Mouse (Mus musculus) kidney, adult 2 months (tissue): ENCODE measurements at regions not wholly inside any gene's neighbourhood (a gene's known extent, or its start where the extent isn't known, plus 50 kb on each side); places are given as distances from the start of the nearest gene placed in this dataset.

Experiments
- CTCF ChIP-seq: fragments of 200-500 bp; conservative IDR thresholded peaks from 2 replicates; pipeline ENCODE4 v1.5.1; 2011; ENCODE audit warnings: low read depth, mild to moderate bottlenecking, control low read depth, low read length, moderate library complexity, mixed read lengths; ENCODE audit not compliant: insufficient read depth, insufficient read length
- POLR2A ChIP-seq: fragments of 200-500 bp; IDR thresholded peaks from one replicate; pipeline ENCODE4 v1.6.1; 2011; ENCODE audit warnings: low read depth, low read length, control low read depth

DNA sequence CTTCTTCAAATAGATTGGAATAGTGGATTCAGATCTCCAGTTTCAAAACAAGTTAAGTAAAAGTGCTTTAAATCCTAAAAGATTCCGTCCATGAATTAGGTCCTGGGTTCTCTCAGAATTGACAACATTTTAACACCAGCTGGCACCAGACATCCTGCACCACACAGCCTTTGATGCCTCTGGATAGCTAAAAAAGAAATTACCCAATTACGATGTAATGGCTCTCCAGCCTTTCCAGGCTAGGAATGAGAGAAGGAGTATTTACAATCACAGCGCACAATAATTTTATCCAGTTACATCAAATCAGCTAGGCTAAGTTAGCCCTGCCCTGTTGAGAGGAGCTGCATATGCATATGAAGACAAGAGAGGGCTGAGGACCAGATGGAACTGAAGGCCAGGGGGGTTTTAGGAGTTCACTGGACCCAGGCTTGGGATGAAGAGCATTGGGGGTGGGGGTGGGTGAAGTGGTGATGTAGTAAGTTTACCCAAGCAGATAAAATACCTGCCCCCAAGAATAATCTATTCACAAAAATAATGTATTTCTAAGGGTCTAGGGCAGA lies 455.8 kb upstream of the Tle4 start:
- no peak for TF ChIP-seq CTCF
- no peak for TF ChIP-seq POLR2A
